Mouse (Mus musculus) kidney, postnatal 0 days (tissue): ENCODE results near the gene Txndc2. TPM values are rescaled to one million over a fixed set of nuclear protein-coding genes. Genes with fewer than 3 reads are reported as not detected.
A peak's percentile ranks its signal among the peaks of the same experiment; 100 is the strongest.

Source experiments
- ATAC-seq: fragments of 200-750 bp; cut with Nextera tagmentation; replicated peaks from 2 replicates; pipeline ENCODE4 v1.8.0; 2017; ENCODE audit warnings: low read depth, moderate number of reproducible peaks, moderate TSS enrichment, moderate library complexity; ENCODE audit not compliant: low FRiP score
- DNase-seq: peaks from one replicate; pipeline ENCODE4 v3.0.0-alpha.2; 2016; ENCODE audit warnings: low spot score
- H3K27ac ChIP-seq: fragments of 300-500 bp; sonication (generic); 2 replicates; pipeline ENCODE4 v1.5.1; 2014; ENCODE audit warnings: mild to moderate bottlenecking
- H3K27me3 ChIP-seq: fragments of 300-500 bp; sonication (generic); 2 replicates; pipeline ENCODE4 v1.6.1; 2014; ENCODE audit warnings: low read length, mixed read lengths; ENCODE audit not compliant: insufficient read depth
- H3K36me3 ChIP-seq: fragments of 300-500 bp; sonication (generic); 2 replicates; pipeline ENCODE4 v1.6.1; 2014; ENCODE audit warnings: low read length, mixed read lengths; ENCODE audit not compliant: insufficient read depth
- H3K4me1 ChIP-seq: fragments of 300-500 bp; sonication (generic); replicated peaks from 2 replicates; pipeline ENCODE4 v1.6.1; 2014; ENCODE audit warnings: antibody characterized with exemption, low read length, mixed read lengths; ENCODE audit not compliant: insufficient read depth
- H3K4me2 ChIP-seq: fragments of 300-500 bp; sonication (generic); 2 replicates; pipeline ENCODE4 v1.6.1; 2014; ENCODE audit warnings: mild to moderate bottlenecking, low read length, moderate library complexity, mixed read lengths
- H3K4me3 ChIP-seq: fragments of 300-500 bp; sonication (generic); replicated peaks from 2 replicates; pipeline ENCODE4 v1.5.1; 2014; ENCODE audit warnings: low read depth, low read length
- H3K9ac ChIP-seq: fragments of 300-500 bp; sonication (generic); 2 replicates; pipeline ENCODE4 v1.6.1; 2014; ENCODE audit warnings: low read depth, low read length
- H3K9me3 ChIP-seq: fragments of 300-500 bp; sonication (generic); replicated peaks from 2 replicates; pipeline ENCODE4 v1.6.1; 2016; ENCODE audit warnings: low read length, inconsistent platforms, mixed read lengths
- CTCF ChIP-seq: IDR thresholded peaks from 2 replicates; pipeline ENCODE4 v1.5.1; 2016; ENCODE audit warnings: antibody characterized with exemption, low read depth, mild to moderate bottlenecking, moderate library complexity
- WGBS: fragments of 180-500 bp; shearing (Covaris S2); extraction: QIAGEN DNeasy Blood & Tissue Kit; methylation state at CpG from one replicate; pipeline ENCODE4 v1.1.7; 2014; 5-methylcytosine and 5-hydroxymethylcytosine counted together
- polyA plus RNA-seq: library from polyadenylated mRNA; unstranded; fragments of >200 nt; fragmentation: Nextera tagmentation; extraction: Ambion mirVana; gene quantifications from 2 replicates; pipeline ENCODE4 v1.2.1, GENCODE M21; 2015

Txndc2 gene
- polyA plus RNA-seq, 1 experiment from 2014 or later: not detected

DNA sequence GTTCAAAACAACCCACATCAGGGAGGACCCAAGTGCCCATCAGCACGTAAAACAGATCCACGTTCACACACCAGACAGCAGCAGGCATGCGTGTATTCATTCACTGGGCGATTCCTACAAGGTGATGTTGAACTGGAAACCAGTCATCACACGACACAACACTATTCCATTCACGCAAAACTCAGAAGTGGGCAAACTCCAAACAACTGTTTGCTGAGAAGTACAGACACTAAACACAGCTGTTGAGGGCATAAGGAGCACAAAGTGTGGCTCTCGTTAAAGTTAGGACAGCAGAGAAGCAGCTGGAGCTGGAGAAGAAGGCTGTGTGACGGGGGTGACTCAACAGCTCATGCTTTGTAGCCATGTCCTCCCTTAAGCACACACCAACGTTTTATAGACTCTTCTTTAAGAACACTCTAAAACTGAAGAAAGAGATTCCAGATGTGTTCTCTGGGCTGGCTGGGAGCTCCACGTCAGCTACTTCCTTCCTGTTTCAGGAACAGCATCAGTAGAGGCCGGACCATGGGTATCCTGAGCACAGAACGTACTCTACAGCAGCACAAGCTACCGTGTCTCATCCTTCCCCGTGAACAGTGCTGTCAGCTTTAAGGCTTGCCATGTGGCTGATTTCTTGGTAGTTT, 38.0 kb upstream of the Txndc2 start:
- DNase-seq (peak; percentile 53), ATAC-seq (no peak)
- Histone ChIP-seq H3K27ac (peak overlapping the region; percentile 48; the same call in 1 of the 2 replicates), H3K36me3 (no peaks in the 10 kb centered on the region), H3K4me2 (no peak overlapping the region), H3K9me3 (no peaks in the 10 kb centered on the region), H3K27me3 (no peaks in the 10 kb centered on the region), H3K4me3 (no peak overlapping the region), H3K4me1 (no peaks in the 10 kb centered on the region), H3K9ac (no peak overlapping the region)
- TF ChIP-seq CTCF: no peak
- 59% methylated on average over 14 of the region's 14 CpGs for WGBS

- Histone ChIP-seq H3K9ac (no peak overlapping the region), H3K4me2 (no peak overlapping the region), H3K4me3 (no peak overlapping the region), H3K9me3 (no peaks in the 10 kb centered on the region), H3K27me3 (no peaks in the 10 kb centered on the region), H3K27ac (no peak overlapping the region), H3K36me3 (no peaks in the 10 kb centered on the region), H3K4me1 (no peaks in the 10 kb centered on the region)
- 90% methylated on average over 1 of the region's 1 CpGs for whole genome bisulfite sequencing
- no peak for ATAC-seq
- TF ChIP-seq CTCF: peak; percentile 61
- DNase-seq: no peak
Observed at GRCm38 (mm10) chr17:65677742-65678141, 35.8 kb upstream of the Txndc2 start.

GRCm38 (mm10) chr17:65676536-65676935, 34.6 kb upstream of the Txndc2 start:
- Histone ChIP-seq H3K9ac (no peak overlapping the region), H3K4me2 (no peak overlapping the region), H3K9me3 (no peaks in the 10 kb centered on the region), H3K27ac (no peak overlapping the region), H3K27me3 (no peaks in the 10 kb centered on the region), H3K4me1 (no peaks in the 10 kb centered on the region), H3K36me3 (no peaks in the 10 kb centered on the region), H3K4me3 (no peak overlapping the region)
- TF ChIP-seq CTCF: no peak
- 91% methylated on average over 8 of the region's 8 CpGs for WGBS
- ATAC-seq (no peak), DNase-seq (no peak)

GRCm38 (mm10) chr17:65675985-65676384, 34.0 kb upstream of the Txndc2 start:
- Histone ChIP-seq H3K4me3 (no peak overlapping the region), H3K4me2 (no peak overlapping the region), H3K27me3 (no peaks in the 10 kb centered on the region), H3K9ac (no peak overlapping the region), H3K4me1 (no peaks in the 10 kb centered on the region), H3K27ac (no peak overlapping the region), H3K9me3 (no peaks in the 10 kb centered on the region), H3K36me3 (no peaks in the 10 kb centered on the region)
- DNase-seq (no peak), ATAC-seq (no peak)
- WGBS: 78% methylated on average over 3 of the region's 3 CpGs
- no peak for TF ChIP-seq CTCF

DNA sequence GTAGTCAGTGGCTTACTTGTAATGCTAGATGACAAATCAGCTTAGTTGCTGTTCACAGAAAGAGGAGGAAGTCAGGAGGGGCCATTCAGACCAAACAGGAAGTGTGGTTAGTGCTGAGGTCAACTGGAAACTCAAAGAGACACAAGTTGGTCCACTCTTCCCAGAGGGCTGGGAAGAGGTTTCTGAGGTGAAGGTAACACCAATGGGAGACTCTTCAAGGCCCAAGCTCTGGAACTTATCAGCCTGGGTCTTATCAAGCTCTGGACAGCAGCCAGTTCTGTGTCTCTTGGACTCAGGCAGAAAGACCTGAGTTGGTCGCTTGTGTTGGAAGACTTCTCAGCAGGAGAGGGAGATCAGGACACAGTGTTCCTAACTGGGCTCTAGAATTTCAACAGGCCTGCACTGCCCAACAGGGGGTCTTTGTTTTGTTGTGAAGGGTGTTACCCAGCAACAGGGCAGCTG, 32.8 kb upstream of the Txndc2 start:
- Histone ChIP-seq H3K4me1 (no peaks in the 10 kb centered on the region), H3K9ac (no peak overlapping the region), H3K27me3 (no peaks in the 10 kb centered on the region), H3K4me2 (no peak overlapping the region), H3K9me3 (no peaks in the 10 kb centered on the region), H3K27ac (no peak overlapping the region), H3K36me3 (no peaks in the 10 kb centered on the region), H3K4me3 (no peak overlapping the region)
- DNase-seq: peak; percentile 20
- TF ChIP-seq CTCF: no peak
- WGBS: 50% methylated on average over 1 of the region's 1 CpGs
- ATAC-seq: no peak

DNA sequence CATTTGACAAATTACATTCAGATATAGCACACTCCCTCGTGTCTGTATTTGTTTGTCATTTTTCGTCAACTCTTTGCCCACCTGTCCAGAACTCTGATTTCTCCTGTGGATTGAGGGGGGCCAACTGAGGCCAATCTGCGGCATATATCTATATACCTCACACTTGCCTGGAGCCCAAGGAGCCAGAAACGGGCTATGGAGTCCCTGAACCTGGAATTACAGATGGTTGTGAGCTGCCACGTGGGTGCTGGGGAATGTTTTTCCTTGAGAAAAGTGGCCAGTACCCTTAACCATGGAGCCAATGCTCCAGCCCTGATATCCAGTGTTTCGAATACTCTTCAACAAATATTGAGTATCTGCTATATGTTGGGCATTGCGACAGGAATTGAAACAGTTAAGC, 31.0 kb upstream of the Txndc2 start:
- H3K4me2 ChIP-seq: no peak overlapping the region
- no peak overlapping the region for H3K27ac ChIP-seq
- no peak overlapping the region for H3K4me3 ChIP-seq
- H3K27me3 ChIP-seq: no peaks in the 10 kb centered on the region
- no peaks in the 10 kb centered on the region for H3K4me1 ChIP-seq
- no peaks in the 10 kb centered on the region for H3K36me3 ChIP-seq
- H3K9me3 ChIP-seq: no peaks in the 10 kb centered on the region
- no peak overlapping the region for H3K9ac ChIP-seq
- WGBS: 95% methylated on average over 7 of the region's 7 CpGs
- ATAC-seq: no peak
- no peak for DNase-seq
- TF ChIP-seq CTCF: no peak

GRCm38 (mm10) chr17:65669061-65669460, 27.1 kb upstream of the Txndc2 start:
- WGBS: 90% methylated on average over 4 of the region's 4 CpGs
- TF ChIP-seq CTCF: no peak

More at GRCm38 (mm10) chr17:65669061-65669460, 27.1 kb upstream of the Txndc2 start:
- no peak for DNase-seq
- ATAC-seq: no peak
- no peak overlapping the region for H3K9ac ChIP-seq
- H3K27ac ChIP-seq: no peak overlapping the region
- H3K27me3 ChIP-seq: no peaks in the 10 kb centered on the region
- H3K4me2 ChIP-seq: no peak overlapping the region
- no peaks in the 10 kb centered on the region for H3K4me1 ChIP-seq
- H3K36me3 ChIP-seq: no peaks in the 10 kb centered on the region
- no peaks in the 10 kb centered on the region for H3K9me3 ChIP-seq
- no peak overlapping the region for H3K4me3 ChIP-seq
